Mouse (Mus musculus) hindbrain, embryonic 14.5 days (tissue): Measurements from ENCODE around the gene Atp5g3. TPM values are rescaled to one million over a fixed set of nuclear protein-coding genes. Genes with fewer than 3 reads are reported as not detected.
"Not testable (repeated sequence)": the region's sequence is repeated elsewhere in the genome, so short reads cannot be mapped to it uniquely, and the experiment has no call there.

Source experiments
- ATAC-seq: fragments of 200-750 bp; cut with Nextera tagmentation; 2 replicates; pipeline ENCODE4 v1.8.0; 2017; ENCODE audit warnings: moderate number of reproducible peaks, mild to moderate bottlenecking, moderate TSS enrichment, moderate library complexity; ENCODE audit not compliant: low FRiP score
- DNase-seq: peaks from one replicate; pipeline ENCODE4 v3.0.0-alpha.2; 2015; ENCODE audit warnings: low spot score
- H3K27ac ChIP-seq: fragments of 300-500 bp; sonication (generic); 2 replicates; pipeline ENCODE4 v1.5.1; 2014; ENCODE audit warnings: mild to moderate bottlenecking, moderate library complexity
- H3K27me3 ChIP-seq: fragments of 300-500 bp; sonication (generic); 2 replicates; pipeline ENCODE4 v1.6.1; 2014; ENCODE audit warnings: mild to moderate bottlenecking, low read length, mixed read lengths; ENCODE audit not compliant: control insufficient read depth, insufficient read depth
- H3K36me3 ChIP-seq: fragments of 300-500 bp; sonication (generic); replicated peaks from 2 replicates; pipeline ENCODE4 v1.6.1; 2014; ENCODE audit not compliant: control insufficient read depth, insufficient read depth
- H3K4me1 ChIP-seq: fragments of 300-500 bp; sonication (generic); replicated peaks from 2 replicates; pipeline ENCODE4 v1.6.1; 2014; ENCODE audit warnings: antibody characterized with exemption, low read length, mixed read lengths; ENCODE audit not compliant: control insufficient read depth, insufficient read depth
- H3K4me2 ChIP-seq: fragments of 300-500 bp; sonication (generic); replicated peaks from 2 replicates; pipeline ENCODE4 v1.6.1; 2014; ENCODE audit warnings: mild to moderate bottlenecking, moderate library complexity
- H3K4me3 ChIP-seq: fragments of 300-500 bp; sonication (generic); replicated peaks from 2 replicates; pipeline ENCODE4 v1.5.1; 2014; ENCODE audit warnings: mild to moderate bottlenecking, low read length
- H3K9ac ChIP-seq: fragments of 300-500 bp; sonication (generic); 2 replicates; pipeline ENCODE4 v1.6.1; 2014
- H3K9me3 ChIP-seq: fragments of 300-500 bp; sonication (generic); 2 replicates; pipeline ENCODE4 v1.6.1; 2016; ENCODE audit warnings: low read length; ENCODE audit not compliant: control insufficient read depth
- WGBS: fragments of 180-500 bp; shearing (Covaris S2); extraction: QIAGEN DNeasy Blood & Tissue Kit; methylation state at CpG from one replicate; pipeline ENCODE4 v1.1.7; 2014; 5-methylcytosine and 5-hydroxymethylcytosine counted together
- polyA plus RNA-seq: library from polyadenylated mRNA; unstranded; fragments of >200 nt; fragmentation: Nextera tagmentation; extraction: Ambion mirVana; gene quantifications from 2 replicates; pipeline ENCODE4 v1.2.1, GENCODE M21; 2014

Atp5g3 gene
- polyA plus RNA-seq, 1 experiment from 2014 or later = 1,295 TPM

- Histone ChIP-seq H3K27ac (no peak overlapping the region), H3K9me3 (0 out of 2 replicates have a peak, but pooled peaks cover 3% of the 10 kb centered on the region), H3K9ac (no peak overlapping the region), H3K4me1 (no peaks in the 10 kb centered on the region), H3K36me3 (no peaks in the 10 kb centered on the region), H3K4me2 (no peak overlapping the region), H3K4me3 (no peak overlapping the region), H3K27me3 (no peaks in the 10 kb centered on the region)
- DNase-seq (peak; percentile 74), ATAC-seq (peak; percentile 83)
- WGBS = 70% methylated on average over 8 of the region's 8 CpGs
Measured at GRCm38 (mm10) chr2:73932676-73933313, 21.7 kb upstream of the Atp5g3 start.

- Histone ChIP-seq H3K9me3 (0 out of 2 replicates have a peak, but pooled peaks cover 3% of the 10 kb centered on the region), H3K36me3 (no peaks in the 10 kb centered on the region), H3K9ac (no peak overlapping the region), H3K27ac (no peak overlapping the region), H3K4me1 (no peaks in the 10 kb centered on the region), H3K27me3 (no peaks in the 10 kb centered on the region), H3K4me3 (no peak overlapping the region), H3K4me2 (no peak overlapping the region)
- DNase-seq = no peak
- ATAC-seq = no peak
Measured at GRCm38 (mm10) chr2:73927711-73928110, 16.6 kb upstream of the Atp5g3 start.

- Histone ChIP-seq H3K27me3 (no peaks in the 10 kb centered on the region), H3K9me3 (0 out of 2 replicates have a peak, but pooled peaks cover 3% of the 10 kb centered on the region), H3K9ac (no peak overlapping the region), H3K4me2 (no peak overlapping the region), H3K36me3 (no peaks in the 10 kb centered on the region), H3K4me3 (no peak overlapping the region), H3K4me1 (no peaks in the 10 kb centered on the region), H3K27ac (no peak overlapping the region)
- 74% methylated on average over 3 of the region's 3 CpGs for WGBS
- ATAC-seq (no peak), DNase-seq (no peak)
Measured at GRCm38 (mm10) chr2:73925539-73925938, 14.4 kb upstream of the Atp5g3 start.

- 22% methylated on average over 5 of the region's 5 CpGs for WGBS
- H3K9ac ChIP-seq = no peak overlapping the region
- H3K4me1 ChIP-seq = no peaks in the 10 kb centered on the region
Measured at GRCm38 (mm10) chr2:73925089-73925488, 14.0 kb upstream of the Atp5g3 start.

GRCm38 (mm10) chr2:73919642-73920041 lies 8.5 kb upstream of the Atp5g3 start:
- Histone ChIP-seq H3K9me3 (no peaks in the 10 kb centered on the region), H3K9ac (no peak overlapping the region), H3K4me2 (no peak overlapping the region), H3K27ac (no peak overlapping the region), H3K4me1 (no peaks in the 10 kb centered on the region), H3K36me3 (no peaks in the 10 kb centered on the region), H3K27me3 (no peaks in the 10 kb centered on the region), H3K4me3 (no peak overlapping the region)
- 77% methylated on average over 7 of the region's 7 CpGs for WGBS
- DNase-seq (no peak), ATAC-seq (no peak)

More at GRCm38 (mm10) chr2:73925089-73925488, 14.0 kb upstream of the Atp5g3 start:
- peak; percentile 93 for DNase-seq
- ATAC-seq = peak; percentile 72; the same call in 1 of the 2 replicates
- Histone ChIP-seq H3K9me3 (0 out of 2 replicates have a peak, but pooled peaks cover 3% of the 10 kb centered on the region), H3K36me3 (no peaks in the 10 kb centered on the region), H3K4me2 (no peak overlapping the region), H3K27me3 (no peaks in the 10 kb centered on the region), H3K27ac (no peak overlapping the region), H3K4me3 (no peak overlapping the region)

GRCm38 (mm10) chr2:73912264-73912663 lies 1.1 kb upstream of the Atp5g3 start:
- Histone ChIP-seq H3K27ac (no peak overlapping the region), H3K9ac (no peak overlapping the region), H3K4me2 (no peak overlapping the region), H3K9me3 (no peaks in the 10 kb centered on the region), H3K4me3 (no peak overlapping the region), H3K36me3 (peaks cover 26% of the 10 kb centered on the region), H3K4me1 (peaks cover 14% of the 10 kb centered on the region), H3K27me3 (no peaks in the 10 kb centered on the region)
- ATAC-seq = no peak
- DNase-seq = no peak
- 79% methylated on average over 3 of the region's 3 CpGs for WGBS

- peaks cover 37% of the 10 kb centered on the region for H3K36me3 ChIP-seq
- no peaks in the 10 kb centered on the region for H3K27me3 ChIP-seq
- 1% methylated on average over 49 of the region's 50 CpGs for WGBS
- ATAC-seq (peak; percentile 65), DNase-seq (no peak)
- peaks cover 14% of the 10 kb centered on the region for H3K4me1 ChIP-seq
- H3K4me2 ChIP-seq = peak overlapping the region; percentile 74
- no peaks in the 10 kb centered on the region for H3K9me3 ChIP-seq
- peak overlapping the region; percentile 99 for H3K4me3 ChIP-seq
- peak overlapping the region; percentile 100 for H3K9ac ChIP-seq
- H3K27ac ChIP-seq = peak overlapping the region; percentile 92
Measured at GRCm38 (mm10) chr2:73910571-73911174, 453 bp downstream of the Atp5g3 start.

GRCm38 (mm10) chr2:73909116-73909515 lies 2.0 kb downstream of the Atp5g3 start:
- H3K9ac ChIP-seq = no peak overlapping the region
- H3K4me2 ChIP-seq = no peak overlapping the region
- ATAC-seq (no peak), DNase-seq (no peak)
- H3K4me3 ChIP-seq = no peak overlapping the region
- WGBS = 92% methylated on average over 2 of the region's 2 CpGs
- H3K27me3 ChIP-seq = no peaks in the 10 kb centered on the region
- H3K36me3 ChIP-seq = peaks cover 37% of the 10 kb centered on the region
- no peak overlapping the region for H3K27ac ChIP-seq
- no peaks in the 10 kb centered on the region for H3K9me3 ChIP-seq
- H3K4me1 ChIP-seq = peaks cover 14% of the 10 kb centered on the region

GRCm38 (mm10) chr2:73904679-73905078 lies 6.4 kb downstream of the Atp5g3 start:
- not testable (repeated sequence) for H3K27me3 ChIP-seq, DNase-seq, H3K4me2 ChIP-seq, H3K4me1 ChIP-seq, H3K27ac ChIP-seq, H3K9me3 ChIP-seq, H3K9ac ChIP-seq, H3K4me3 ChIP-seq, ATAC-seq
- peaks cover 33% of the 10 kb centered on the region for H3K36me3 ChIP-seq
